Mouse (Mus musculus) thymus, adult 18-20 months (tissue): ENCODE data around the gene Rngtt.
A peak's percentile ranks its signal among the peaks of the same experiment; 100 is the strongest.
"Not testable (repeated sequence)": the region's sequence is repeated elsewhere in the genome, so short reads cannot be mapped to it uniquely, and the experiment has no call there.

Experiments
- DNase-seq, 2 experiments: peaks; one replicate each; pipeline ENCODE4 v3.0.0; 2022; ENCODE audit warnings: mixed read lengths in 2 of 2

Rngtt gene

DNA sequence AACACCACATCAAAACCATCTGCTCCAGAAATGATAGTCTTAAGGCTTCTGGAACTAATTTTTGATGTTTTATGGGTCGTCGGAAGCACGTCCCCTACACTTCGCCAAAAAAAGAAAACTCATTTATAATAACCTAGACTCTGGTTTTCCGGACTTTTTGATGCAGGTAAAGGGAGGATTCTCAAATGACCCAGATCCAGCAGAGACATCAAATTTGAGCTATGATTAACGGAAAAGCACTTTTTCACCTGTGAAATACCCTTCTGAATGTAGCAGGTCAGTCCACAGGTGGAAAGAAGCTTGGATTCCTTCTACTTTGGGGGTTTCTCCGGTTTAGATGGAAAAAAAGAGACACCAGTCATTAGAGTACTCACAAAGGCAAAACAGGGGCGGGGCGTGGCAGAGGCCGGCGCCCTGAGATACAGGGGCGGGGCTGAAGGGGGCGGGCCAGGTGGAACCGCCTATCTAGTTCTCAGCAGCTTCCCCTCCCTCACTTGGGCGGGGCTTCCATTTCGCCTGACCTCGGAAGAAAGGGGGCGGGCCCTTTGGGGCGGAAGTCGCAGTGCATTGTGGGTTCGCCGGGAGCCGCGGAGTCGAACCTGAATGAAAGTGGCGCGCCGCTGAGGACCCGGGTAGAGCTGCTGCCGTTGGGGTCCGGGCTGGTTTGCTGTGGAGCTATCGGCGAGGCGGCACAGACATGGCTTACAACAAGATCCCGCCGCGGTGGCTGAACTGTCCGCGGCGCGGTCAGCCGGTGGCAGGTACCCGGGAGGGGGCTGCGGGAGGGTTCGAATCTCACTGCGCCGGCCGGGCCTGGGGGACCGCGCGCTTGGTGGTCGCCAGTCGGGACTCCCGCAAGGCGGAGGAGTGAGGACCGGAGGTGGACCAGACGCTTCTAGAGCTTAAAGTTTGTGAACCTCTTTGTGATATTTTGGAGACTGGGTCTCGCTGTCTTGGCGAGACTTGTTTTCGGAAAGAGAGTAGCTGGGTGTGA lies at the start of gene Rngtt:
TSS of gene Rngtt (plus strand) at position 548 of the 994 bp plus-strand sequence.
- peak; percentile 96 to 97 for DNase-seq

- no peak for DNase-seq
Measured at GRCm38 (mm10) chr4:33260311-33260710, 49.8 kb upstream of the Rngtt start.

- DNase-seq, result peak in 1 of 2 experiments; percentile 28
Measured at GRCm38 (mm10) chr4:33261311-33261753, 48.8 kb upstream of the Rngtt start.

GRCm38 (mm10) chr4:33262897-33263296 lies 47.2 kb upstream of the Rngtt start:
- DNase-seq, result no peak

DNA sequence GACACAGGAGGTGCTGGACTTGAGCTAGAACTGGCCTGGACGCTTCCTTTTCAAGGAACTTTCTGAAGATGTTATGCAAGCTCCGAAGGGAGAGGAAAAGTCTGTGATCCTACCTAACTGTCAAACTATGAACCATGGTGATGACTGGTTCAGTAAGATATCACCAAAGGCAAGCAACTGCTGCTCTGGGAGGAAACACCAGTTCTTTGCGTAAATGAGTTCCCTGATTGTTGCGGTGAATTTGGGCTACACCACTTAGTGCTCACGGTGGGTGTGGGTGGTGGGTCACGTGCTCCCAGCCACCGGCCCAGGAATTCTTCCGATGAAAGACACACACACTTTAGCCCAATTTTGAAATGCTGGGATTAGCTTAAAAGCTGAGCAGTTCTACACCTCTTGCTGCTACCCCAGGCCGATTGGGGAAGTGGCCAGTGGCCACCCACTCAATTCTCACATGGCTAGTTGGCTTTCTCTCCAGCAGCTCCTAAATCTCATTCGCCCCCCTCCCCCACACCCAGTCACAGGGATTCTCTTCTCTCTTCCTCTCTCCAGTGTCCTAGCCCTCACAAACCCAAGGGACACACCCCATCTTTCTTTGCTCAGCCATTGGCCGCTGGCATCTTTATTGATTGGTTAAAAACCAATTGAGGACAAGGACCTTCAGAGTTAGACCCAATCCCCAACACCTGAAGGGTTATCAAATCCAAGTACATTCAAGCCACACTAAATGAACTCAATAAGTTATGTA lies 45.0 kb upstream of the Rngtt start:
- no peak for DNase-seq

GRCm38 (mm10) chr4:33270386-33271314 lies 39.5 kb upstream of the Rngtt start:
- no peak for DNase-seq

- no peak for DNase-seq
Measured at GRCm38 (mm10) chr4:33273437-33273836, 36.7 kb upstream of the Rngtt start.

DNA sequence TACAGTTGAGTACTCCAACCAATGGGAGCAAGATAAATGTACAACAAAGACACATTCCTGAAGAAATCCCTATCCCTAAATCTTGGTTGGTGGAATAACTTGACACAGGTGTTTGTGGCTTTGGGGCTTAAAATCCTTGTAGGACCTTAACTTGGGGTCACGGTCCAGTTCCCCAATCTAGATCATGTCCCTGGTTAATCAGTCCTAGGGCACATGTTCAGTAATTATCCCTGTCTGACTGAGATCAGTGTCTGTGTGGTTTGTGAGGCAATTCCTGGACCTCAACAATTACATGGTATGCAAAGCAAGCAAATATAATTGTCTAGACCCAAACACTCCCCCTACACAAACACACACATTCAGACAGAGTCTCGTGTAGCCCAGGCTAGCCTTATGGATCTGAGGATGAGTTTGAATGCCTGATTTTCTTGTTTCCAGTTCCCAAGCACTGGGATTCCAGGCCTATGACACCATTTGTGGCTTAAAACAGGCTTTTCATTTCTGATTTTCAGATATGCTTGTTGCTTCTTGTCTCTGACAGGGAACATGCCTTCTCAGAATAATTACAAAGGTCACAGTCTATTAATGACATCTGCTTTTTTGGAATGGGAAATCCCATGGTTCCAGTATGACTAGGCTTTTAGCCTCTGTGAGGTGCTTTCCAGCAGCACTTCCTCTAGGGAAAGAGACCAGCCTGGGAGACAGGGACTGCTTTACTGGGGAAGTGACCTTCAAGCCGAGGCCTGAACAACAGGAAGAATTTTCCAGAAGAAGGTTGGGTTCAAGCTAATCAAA lies 28.0 kb upstream of the Rngtt start:
- no peak for DNase-seq

GRCm38 (mm10) chr4:33284083-33284880 lies 25.8 kb upstream of the Rngtt start:
- DNase-seq, result no peak

- no peak for DNase-seq
Measured at GRCm38 (mm10) chr4:33285448-33285847, 24.7 kb upstream of the Rngtt start.

DNA sequence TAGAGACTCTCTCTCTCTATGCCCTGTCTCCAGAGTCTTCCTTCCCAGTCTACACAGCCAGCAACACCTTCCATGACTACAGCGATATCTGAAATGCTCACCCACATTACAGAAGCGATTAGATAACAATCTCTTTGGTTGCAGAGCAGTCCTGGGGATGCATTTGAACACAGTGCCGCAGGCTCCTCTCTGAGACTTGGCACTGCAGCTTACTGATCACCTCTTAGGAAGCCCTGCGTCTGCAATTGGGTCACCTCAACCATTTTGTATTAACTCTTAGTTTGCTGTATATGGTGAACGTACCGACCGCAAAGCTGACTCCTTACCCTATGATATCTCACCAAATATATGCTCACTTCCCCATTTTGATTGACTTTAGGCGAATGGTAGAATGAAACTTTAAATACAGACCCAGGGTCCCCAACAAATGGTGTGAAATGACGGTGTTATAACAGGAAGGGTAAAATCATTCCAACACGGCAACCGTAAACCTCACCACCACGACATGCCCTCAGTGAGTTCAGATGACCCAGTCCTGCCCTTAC lies 20.9 kb upstream of the Rngtt start:
- DNase-seq, result no peak

DNA sequence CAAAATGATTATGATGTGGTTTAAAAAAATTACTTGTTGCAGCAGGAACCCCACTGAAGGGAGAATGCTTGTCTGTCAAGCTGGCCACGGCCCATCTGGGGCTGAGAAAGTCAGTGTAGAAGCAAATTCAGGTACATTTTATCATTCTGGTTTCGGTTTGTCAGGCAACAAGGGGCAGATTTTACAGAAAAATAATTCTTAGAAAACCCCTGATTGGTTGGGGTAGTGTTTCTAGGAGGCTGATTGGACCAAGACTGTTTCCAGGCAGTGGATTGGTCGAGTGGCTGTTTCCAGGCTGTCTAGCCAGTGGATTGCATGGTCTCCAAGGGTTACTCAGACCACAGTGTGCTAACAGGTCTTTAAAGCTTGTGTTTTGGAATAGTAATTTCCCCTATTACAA lies 20.1 kb upstream of the Rngtt start, which contains the start of gene Pnrc1:
TSS of gene Pnrc1 (minus strand) at position 162 of the 400 bp plus-strand sequence.
- DNase-seq, result no peak

GRCm38 (mm10) chr4:33290878-33291277 lies 19.2 kb upstream of the Rngtt start:
- no peak for DNase-seq

DNA sequence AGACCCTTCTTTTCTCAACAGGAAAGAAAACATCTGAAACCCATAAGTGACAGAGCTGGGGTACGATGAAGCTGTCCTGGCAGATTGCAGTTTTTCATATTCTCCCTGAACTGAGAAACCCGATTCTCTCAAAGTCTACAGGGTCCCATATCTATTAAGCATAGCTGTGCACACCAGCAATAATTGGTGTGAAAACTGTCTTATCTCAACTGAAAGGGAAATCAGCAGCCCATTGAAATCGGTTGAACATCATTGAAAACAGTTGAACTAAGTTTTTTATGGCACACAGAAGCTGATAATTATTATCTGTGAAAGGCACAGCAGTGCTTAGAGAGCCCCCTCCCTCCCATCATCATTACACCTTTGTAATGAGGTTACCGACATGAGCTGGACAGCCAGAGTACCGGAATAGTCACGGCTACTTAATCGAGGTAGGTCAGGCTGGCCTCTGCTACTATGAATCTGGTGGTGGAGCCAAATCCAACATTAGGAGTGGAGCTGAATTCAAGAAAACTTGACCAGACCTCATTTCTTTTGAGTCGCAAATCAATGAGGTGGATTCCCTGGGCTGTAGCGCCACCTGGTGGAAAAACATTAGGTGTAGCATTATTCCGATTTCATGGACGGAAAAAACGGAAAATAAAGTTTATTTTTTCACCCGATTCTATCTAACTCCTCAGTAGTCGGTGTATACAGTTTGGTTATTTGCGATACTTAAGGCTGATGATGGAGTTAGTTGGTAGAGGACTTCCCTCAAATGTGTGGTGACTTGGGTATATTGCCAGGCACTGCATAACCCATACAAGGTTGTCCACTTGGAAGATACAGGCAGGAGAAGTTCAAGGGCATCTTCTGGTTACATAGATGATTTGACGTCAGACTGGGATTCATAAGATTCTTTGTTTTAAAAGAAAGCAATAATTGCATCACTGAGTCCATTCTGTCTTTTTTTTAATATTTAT lies 17.4 kb upstream of the Rngtt start:
- DNase-seq, result peak in 1 of 2 experiments; percentile 43

GRCm38 (mm10) chr4:33300891-33301665 lies 9.0 kb upstream of the Rngtt start:
- not testable (repeated sequence) for DNase-seq

DNA sequence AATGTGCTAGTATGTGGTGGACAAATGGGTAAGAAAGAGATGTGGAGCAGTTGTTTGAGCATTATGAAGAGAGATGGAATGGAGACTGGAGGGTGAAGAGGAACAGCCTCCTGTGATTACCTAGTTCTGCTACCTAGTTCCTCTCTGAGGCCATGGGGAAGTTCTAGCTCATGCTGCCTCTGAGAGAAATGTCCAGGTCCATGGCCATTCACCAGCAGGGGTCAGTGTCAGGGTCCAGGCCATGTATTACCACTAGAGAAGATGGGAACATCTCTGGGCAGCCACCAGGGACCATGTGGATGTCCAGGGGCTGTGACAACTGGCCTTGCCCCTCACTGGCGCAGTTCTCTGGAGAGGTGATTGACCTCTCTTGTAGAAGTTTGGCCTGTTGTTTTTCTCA lies 7.1 kb upstream of the Rngtt start:
- no peak for DNase-seq

DNA sequence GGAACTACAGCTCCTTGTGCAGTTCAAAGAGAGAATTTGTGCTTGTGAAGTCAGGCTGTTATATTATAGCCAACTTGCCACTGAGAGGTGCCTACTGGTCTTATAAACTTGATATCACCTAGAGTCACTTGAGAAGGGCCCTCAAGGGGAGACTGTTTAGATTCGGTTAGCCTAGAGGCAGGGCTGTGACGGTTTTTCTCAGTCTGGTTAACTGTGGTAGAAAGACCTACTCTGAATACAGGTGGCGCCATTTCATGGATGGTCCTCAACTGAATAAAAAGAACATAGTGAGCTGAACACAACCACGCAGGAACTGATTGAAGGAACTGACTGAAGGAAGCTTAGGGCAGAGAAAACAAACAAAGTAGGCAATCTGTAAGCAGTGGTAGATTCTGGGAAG lies 3.0 kb upstream of the Rngtt start:
- DNase-seq, result no peak

DNA sequence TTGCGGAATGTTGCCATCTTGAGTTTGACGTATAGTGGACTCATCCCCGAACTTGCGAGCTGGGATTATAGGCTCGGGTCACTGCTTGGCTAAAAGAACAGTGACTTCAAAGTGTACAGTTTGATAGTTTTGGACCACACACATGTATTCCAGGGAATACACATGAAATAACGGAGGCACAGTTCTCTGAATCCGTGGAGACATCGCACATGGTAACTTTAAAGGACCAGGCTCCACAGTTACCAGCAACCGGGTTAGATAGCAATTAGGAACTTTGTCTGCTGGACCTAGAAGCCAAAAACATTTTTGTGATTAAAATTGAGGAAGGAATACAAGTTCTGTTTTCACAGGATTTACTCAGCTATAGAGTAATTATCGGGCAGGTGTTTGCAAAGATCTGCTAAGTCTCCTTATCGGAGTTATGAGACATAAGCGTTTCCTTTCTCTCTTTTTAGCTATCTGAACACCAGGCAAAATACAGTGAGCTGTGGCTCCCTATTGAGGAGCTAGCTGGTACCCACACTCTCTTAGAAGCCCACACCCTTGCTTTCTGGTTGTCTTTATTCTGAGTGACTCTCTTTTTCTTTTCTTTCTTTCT lies 828 bp downstream of the Rngtt start:
- DNase-seq, result no peak
